Mouse (Mus musculus) forebrain, embryonic 16.5 days (tissue): ENCODE measurements at regions not wholly inside any gene's neighbourhood (a gene's known extent, or its start where the extent isn't known, plus 50 kb on each side); places are given as distances from the start of the nearest gene placed in this dataset.

Source experiments
- ATAC-seq: fragments of 200-750 bp; cut with Nextera tagmentation; 2 replicates; pipeline ENCODE4 v1.8.0; 2017; ENCODE audit warnings: mild to moderate bottlenecking, moderate library complexity
- H3K27ac ChIP-seq: fragments of 300-500 bp; sonication (generic); 2 replicates; pipeline ENCODE4 v1.5.1; 2014; ENCODE audit warnings: low read length, control low read depth
- H3K27me3 ChIP-seq: fragments of 300-500 bp; sonication (generic); replicated peaks from 2 replicates; pipeline ENCODE4 v1.6.1; 2014; ENCODE audit warnings: low read length; ENCODE audit not compliant: control insufficient read depth, insufficient read depth
- H3K36me3 ChIP-seq: fragments of 300-500 bp; sonication (generic); 2 replicates; pipeline ENCODE4 v1.6.1; 2014; ENCODE audit not compliant: control insufficient read depth, insufficient read depth
- H3K4me1 ChIP-seq: fragments of 300-500 bp; sonication (generic); replicated peaks from 2 replicates; pipeline ENCODE4 v1.6.1; 2014; ENCODE audit warnings: low read length; ENCODE audit not compliant: control insufficient read depth, insufficient read depth
- H3K4me2 ChIP-seq: fragments of 300-500 bp; sonication (generic); 2 replicates; pipeline ENCODE4 v1.6.1; 2014; ENCODE audit warnings: mild to moderate bottlenecking, low read length, control low read depth
- H3K4me3 ChIP-seq: fragments of 300-500 bp; sonication (generic); replicated peaks from 2 replicates; pipeline ENCODE4 v1.5.1; 2014; ENCODE audit warnings: mild to moderate bottlenecking, low read length, control low read depth
- H3K9ac ChIP-seq: fragments of 300-500 bp; sonication (generic); replicated peaks from 2 replicates; pipeline ENCODE4 v1.6.1; 2014; ENCODE audit warnings: low read depth, low read length, control low read depth
- H3K9me3 ChIP-seq: fragments of 300-500 bp; sonication (generic); 2 replicates; pipeline ENCODE4 v1.6.1; 2016; ENCODE audit warnings: low read length; ENCODE audit not compliant: control insufficient read depth
- WGBS: fragments of 180-500 bp; shearing (Covaris S2); extraction: QIAGEN DNeasy Blood & Tissue Kit; methylation state at CpG from one replicate; pipeline ENCODE4 v1.1.7; 2014; 5-methylcytosine and 5-hydroxymethylcytosine counted together

GRCm38 (mm10) chr6:112057895-112058294 lies 215.7 kb upstream of the Lmcd1 start:
- H3K9me3 ChIP-seq = no peaks in the 10 kb centered on the region
- 53% methylated on average over 1 of the region's 1 CpGs for WGBS

GRCm38 (mm10) chr6:112062956-112063355 lies 210.6 kb upstream of the Lmcd1 start:
- Histone ChIP-seq H3K4me2 (no peak overlapping the region), H3K4me3 (no peak overlapping the region), H3K27me3 (no peaks in the 10 kb centered on the region), H3K9ac (no peak overlapping the region), H3K9me3 (no peaks in the 10 kb centered on the region), H3K4me1 (no peaks in the 10 kb centered on the region), H3K27ac (no peak overlapping the region), H3K36me3 (no peaks in the 10 kb centered on the region)
- 72% methylated on average over 3 of the region's 3 CpGs for WGBS
- no peak for ATAC-seq

More at GRCm38 (mm10) chr6:112057895-112058294, 215.7 kb upstream of the Lmcd1 start:
- H3K9ac ChIP-seq = no peak overlapping the region
- no peak overlapping the region for H3K27ac ChIP-seq
- no peak overlapping the region for H3K4me2 ChIP-seq
- H3K36me3 ChIP-seq = no peaks in the 10 kb centered on the region
- no peaks in the 10 kb centered on the region for H3K27me3 ChIP-seq
- no peak for ATAC-seq
- H3K4me1 ChIP-seq = no peaks in the 10 kb centered on the region
- H3K4me3 ChIP-seq = no peak overlapping the region

GRCm38 (mm10) chr6:112090597-112090996 lies 183.0 kb upstream of the Lmcd1 start:
- WGBS = 90% methylated on average over 3 of the region's 3 CpGs
- no peak for ATAC-seq

GRCm38 (mm10) chr6:112091125-112091763 lies 182.3 kb upstream of the Lmcd1 start:
- H3K27ac ChIP-seq = no peak overlapping the region
- no peak overlapping the region for H3K4me3 ChIP-seq
- 43% methylated on average over 3 of the region's 3 CpGs for WGBS
- H3K4me2 ChIP-seq = no peak overlapping the region
- no peaks in the 10 kb centered on the region for H3K36me3 ChIP-seq
- no peaks in the 10 kb centered on the region for H3K9me3 ChIP-seq
- no peak overlapping the region for H3K9ac ChIP-seq
- ATAC-seq = peak; percentile 81
- no peaks in the 10 kb centered on the region for H3K4me1 ChIP-seq
- H3K27me3 ChIP-seq = no peaks in the 10 kb centered on the region

More at GRCm38 (mm10) chr6:112090597-112090996, 183.0 kb upstream of the Lmcd1 start:
- Histone ChIP-seq H3K4me2 (no peak overlapping the region), H3K4me1 (no peaks in the 10 kb centered on the region), H3K9me3 (no peaks in the 10 kb centered on the region), H3K27ac (no peak overlapping the region), H3K4me3 (no peak overlapping the region), H3K36me3 (no peaks in the 10 kb centered on the region), H3K27me3 (no peaks in the 10 kb centered on the region), H3K9ac (no peak overlapping the region)

- Histone ChIP-seq H3K4me2 (no peak overlapping the region), H3K9me3 (no peaks in the 10 kb centered on the region), H3K9ac (no peak overlapping the region), H3K36me3 (no peaks in the 10 kb centered on the region), H3K4me3 (no peak overlapping the region), H3K27ac (no peak overlapping the region), H3K4me1 (no peaks in the 10 kb centered on the region), H3K27me3 (no peaks in the 10 kb centered on the region)
- no peak for ATAC-seq
- WGBS = 85% methylated on average over 3 of the region's 3 CpGs
Observed at GRCm38 (mm10) chr6:112093300-112093699, 180.3 kb upstream of the Lmcd1 start.

GRCm38 (mm10) chr6:112097699-112098098 lies 175.9 kb upstream of the Lmcd1 start:
- Histone ChIP-seq H3K4me1 (no peaks in the 10 kb centered on the region), H3K9me3 (no peaks in the 10 kb centered on the region), H3K4me2 (no peak overlapping the region), H3K27ac (no peak overlapping the region), H3K27me3 (no peaks in the 10 kb centered on the region), H3K9ac (no peak overlapping the region), H3K4me3 (no peak overlapping the region), H3K36me3 (no peaks in the 10 kb centered on the region)
- ATAC-seq = no peak
- WGBS = 90% methylated on average over 3 of the region's 3 CpGs

- no peaks in the 10 kb centered on the region for H3K27me3 ChIP-seq
- H3K27ac ChIP-seq = 0 out of 2 replicates have a peak overlapping the region, but pooled peaks have one; percentile 18
- H3K4me3 ChIP-seq = no peak overlapping the region
- no peaks in the 10 kb centered on the region for H3K36me3 ChIP-seq
- WGBS = 48% methylated on average over 13 of the region's 13 CpGs
- no peaks in the 10 kb centered on the region; the same call in 1 of the 2 replicates for H3K4me1 ChIP-seq
- no peak overlapping the region for H3K4me2 ChIP-seq
- no peaks in the 10 kb centered on the region for H3K9me3 ChIP-seq
- ATAC-seq = peak; percentile 94
- H3K9ac ChIP-seq = no peak overlapping the region
Observed at GRCm38 (mm10) chr6:112108651-112109050, 164.9 kb upstream of the Lmcd1 start.

GRCm38 (mm10) chr6:112119180-112119579 lies 154.4 kb upstream of the Lmcd1 start:
- Histone ChIP-seq H3K27me3 (no peaks in the 10 kb centered on the region), H3K9ac (no peak overlapping the region), H3K9me3 (no peaks in the 10 kb centered on the region), H3K36me3 (no peaks in the 10 kb centered on the region), H3K4me3 (no peak overlapping the region), H3K27ac (no peak overlapping the region), H3K4me1 (0 out of 2 replicates have a peak, but pooled peaks cover 2% of the 10 kb centered on the region), H3K4me2 (no peak overlapping the region)
- 42% methylated on average over 2 of the region's 2 CpGs for WGBS
- ATAC-seq = no peak

GRCm38 (mm10) chr6:112133522-112133921 lies 140.0 kb upstream of the Lmcd1 start:
- H3K9ac ChIP-seq = no peak overlapping the region
- no peak overlapping the region for H3K4me3 ChIP-seq
- H3K36me3 ChIP-seq = no peaks in the 10 kb centered on the region
- H3K27me3 ChIP-seq = no peaks in the 10 kb centered on the region
- no peak overlapping the region for H3K4me2 ChIP-seq
- no peak overlapping the region for H3K27ac ChIP-seq
- WGBS = 23% methylated on average over 3 of the region's 3 CpGs
- H3K4me1 ChIP-seq = no peaks in the 10 kb centered on the region
- H3K9me3 ChIP-seq = no peaks in the 10 kb centered on the region
- no peak for ATAC-seq
